Mouse (Mus musculus): Measurements from ENCODE around the gene Prkca.

The Prkca gene

GRCm38 (mm10) chr11:108258811-108259266 lies 84.9 kb downstream of the Prkca start:
- DNase-seq: peak; percentile 55

- no peak for DNase-seq
Measured at GRCm38 (mm10) chr11:108257921-108258320, 85.8 kb downstream of the Prkca start.

- DNase-seq: no peak
Measured at GRCm38 (mm10) chr11:108254681-108255080, 89.0 kb downstream of the Prkca start.

GRCm38 (mm10) chr11:108251924-108252775 lies 91.6 kb downstream of the Prkca start:
- no peak for DNase-seq

GRCm38 (mm10) chr11:108250829-108251637 lies 92.7 kb downstream of the Prkca start:
- no peak for DNase-seq

- DNase-seq: no peak
Measured at GRCm38 (mm10) chr11:108250146-108250635, 93.5 kb downstream of the Prkca start.

- no peak for DNase-seq
Measured at GRCm38 (mm10) chr11:108249487-108249886, 94.2 kb downstream of the Prkca start.

- no peak for DNase-seq
Measured at GRCm38 (mm10) chr11:108249047-108249403, 94.7 kb downstream of the Prkca start.

- DNase-seq: no peak
Measured at GRCm38 (mm10) chr11:108248218-108249046, 95.3 kb downstream of the Prkca start.

- no peak for DNase-seq
Measured at GRCm38 (mm10) chr11:108247121-108247863, 96.4 kb downstream of the Prkca start.

GRCm38 (mm10) chr11:108246267-108246702 lies 97.4 kb downstream of the Prkca start:
- no peak for DNase-seq

- DNase-seq: no peak
Measured at GRCm38 (mm10) chr11:108244241-108244640, 99.5 kb downstream of the Prkca start.

GRCm38 (mm10) chr11:108243633-108244032 lies 100.1 kb downstream of the Prkca start:
- DNase-seq: no peak

GRCm38 (mm10) chr11:108240924-108241498 lies 102.7 kb downstream of the Prkca start:
- no peak for DNase-seq

- DNase-seq: no peak
Measured at GRCm38 (mm10) chr11:108239173-108239572, 104.6 kb downstream of the Prkca start.

- no peak for DNase-seq
Measured at GRCm38 (mm10) chr11:108236754-108237428, 106.8 kb downstream of the Prkca start.

GRCm38 (mm10) chr11:108236195-108236594 lies 107.5 kb downstream of the Prkca start:
- no peak for DNase-seq

GRCm38 (mm10) chr11:108235081-108235703 lies 108.5 kb downstream of the Prkca start:
- DNase-seq: no peak

- DNase-seq: no peak
Measured at GRCm38 (mm10) chr11:108233015-108233414, 110.7 kb downstream of the Prkca start.

GRCm38 (mm10) chr11:108230101-108230500 lies 113.6 kb downstream of the Prkca start:
- no peak for DNase-seq
